Mouse (Mus musculus): ENCODE results near the gene Caprin1.

Gene Caprin1

DNA sequence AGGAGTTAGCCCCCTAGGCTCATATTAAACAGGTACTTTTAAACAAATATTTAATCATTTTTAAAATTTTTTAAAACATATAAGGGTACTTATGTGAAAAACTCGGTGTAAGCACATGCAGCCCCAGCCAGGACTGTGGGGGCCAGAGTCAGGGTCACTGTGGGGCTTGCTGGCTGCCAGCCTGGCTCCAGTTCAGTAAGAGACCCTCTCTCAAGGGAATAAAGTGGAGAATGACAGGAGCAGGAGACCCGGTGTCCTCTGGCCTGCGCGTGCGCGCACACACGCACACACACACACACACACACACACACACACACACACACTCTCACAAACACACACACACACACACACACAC is 78.2 kb downstream of the Caprin1 start:
- no peak for DNase-seq

DNA sequence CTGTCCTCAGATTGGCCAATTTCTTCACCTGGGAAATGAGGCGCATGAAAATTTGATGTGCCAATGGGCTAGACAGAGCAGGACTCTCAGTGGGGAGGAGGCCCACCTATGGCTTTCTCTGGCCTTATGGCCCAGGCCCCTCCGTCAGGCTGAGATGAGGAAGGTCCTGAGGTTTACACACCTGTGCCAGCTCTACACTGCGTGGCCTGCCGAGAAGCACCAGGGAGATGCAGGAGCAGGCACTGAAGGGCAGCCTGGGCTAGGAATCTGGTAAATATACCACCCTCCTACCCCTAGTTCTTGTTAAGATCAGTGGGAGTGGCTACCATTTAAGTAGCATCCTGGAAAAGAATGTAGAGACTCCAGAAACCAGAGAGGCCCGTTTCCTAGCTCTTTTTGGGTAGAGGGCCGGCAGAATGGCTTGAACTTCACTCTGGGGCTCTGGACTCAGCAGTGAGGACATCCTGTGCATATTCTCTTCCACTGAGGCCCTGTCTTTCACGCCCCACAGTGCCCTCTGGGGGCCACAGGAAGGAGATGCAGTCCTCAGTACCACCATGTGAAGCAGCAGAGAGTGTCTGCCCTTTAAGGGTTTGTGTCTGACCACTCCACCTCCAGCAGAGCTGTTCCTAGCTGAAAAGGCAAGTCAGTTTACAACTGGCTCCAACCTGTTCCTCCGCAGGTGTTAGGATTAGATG is 78.7 kb downstream of the Caprin1 start:
- DNase-seq: peak; percentile 88

GRCm38 (mm10) chr2:103714412-103714811 is 83.0 kb downstream of the Caprin1 start:
- DNase-seq: no peak

- DNase-seq: no peak
Measured at GRCm38 (mm10) chr2:103713831-103714230, 83.6 kb downstream of the Caprin1 start.

Measured in retina, postnatal 1 day (tissue).